Mouse (Mus musculus) forebrain, embryonic 11.5 days (tissue): ENCODE measurements around the gene Nsmce4a. TPM values are rescaled to one million over a fixed set of nuclear protein-coding genes. Genes with fewer than 3 reads are reported as not detected.

Experiments
- ATAC-seq: fragments of 200-750 bp; cut with Nextera tagmentation; replicated peaks from 2 replicates; pipeline ENCODE4 v1.8.0; 2017; ENCODE audit warnings: moderate TSS enrichment; ENCODE audit not compliant: low FRiP score
- DNase-seq: peaks from one replicate; pipeline ENCODE4 v3.0.0-alpha.2; 2017; ENCODE audit warnings: low spot score
- H3K27ac ChIP-seq: fragments of 300-500 bp; sonication (generic); 2 replicates; pipeline ENCODE4 v1.5.1; 2014; ENCODE audit warnings: low read depth, low read length
- H3K27me3 ChIP-seq: fragments of 300-500 bp; sonication (generic); 2 replicates; pipeline ENCODE4 v1.6.1; 2014; ENCODE audit warnings: mild to moderate bottlenecking, low read length, mixed read lengths; ENCODE audit not compliant: control insufficient read depth, insufficient read depth
- H3K36me3 ChIP-seq: fragments of 300-500 bp; sonication (generic); 2 replicates; pipeline ENCODE4 v1.6.1; 2014; ENCODE audit warnings: mild to moderate bottlenecking, low read length, moderate library complexity, mixed read lengths; ENCODE audit not compliant: control insufficient read depth, insufficient read depth
- H3K4me1 ChIP-seq: fragments of 300-500 bp; sonication (generic); replicated peaks from 2 replicates; pipeline ENCODE4 v1.6.1; 2014; ENCODE audit warnings: low read length, mixed read lengths; ENCODE audit not compliant: control insufficient read depth, insufficient read depth
- H3K4me2 ChIP-seq: fragments of 300-500 bp; sonication (generic); 2 replicates; pipeline ENCODE4 v1.6.1; 2014; ENCODE audit warnings: low read depth, mild to moderate bottlenecking, low read length, moderate library complexity, mixed read lengths; ENCODE audit not compliant: severe bottlenecking
- H3K4me3 ChIP-seq: fragments of 300-500 bp; sonication (generic); 2 replicates; pipeline ENCODE4 v1.5.1; 2014; ENCODE audit warnings: low read depth, low read length
- H3K9ac ChIP-seq: fragments of 300-500 bp; sonication (generic); 2 replicates; pipeline ENCODE4 v1.6.1; 2014; ENCODE audit warnings: low read length
- H3K9me3 ChIP-seq: fragments of 300-500 bp; sonication (generic); 2 replicates; pipeline ENCODE4 v1.6.1; 2016; ENCODE audit warnings: low read length, mixed read lengths; ENCODE audit not compliant: control insufficient read depth
- WGBS: fragments of 180-500 bp; shearing (Covaris S2); extraction: QIAGEN DNeasy Blood & Tissue Kit; methylation state at CpG from one replicate; pipeline ENCODE4 v1.1.7; 2014; 5-methylcytosine and 5-hydroxymethylcytosine counted together
- polyA plus RNA-seq: library from polyadenylated mRNA; unstranded; fragments of >200 nt; fragmentation: Nextera tagmentation; extraction: Ambion mirVana; gene quantifications from 2 replicates; pipeline ENCODE4 v1.2.1, GENCODE M21; 2014

Gene Nsmce4a
- 211 and 215 TPM in 2 replicates for polyA plus RNA-seq

- Histone ChIP-seq H3K27ac (no peak within 1 kb of the TSS), H3K9me3 (no peaks in the 10 kb centered on the region), H3K4me1 (peaks cover 3% of the 10 kb centered on the region; the same call in 1 of the 2 replicates), H3K27me3 (no peaks in the 10 kb centered on the region), H3K9ac (no peak within 1 kb of the TSS), H3K4me2 (no peak within 1 kb of the TSS), H3K4me3 (no peak within 1 kb of the TSS), H3K36me3 (no peaks in the 10 kb centered on the region)
- no peak for DNase-seq
- 91% methylated on average over 8 of the region's 11 CpGs for WGBS
- no peak for ATAC-seq
Observed at GRCm38 (mm10) chr7:130572821-130573220, at the start of gene Nsmce4a. TSS of gene Nsmce4a (minus strand) at chr7:130573118.

DNA sequence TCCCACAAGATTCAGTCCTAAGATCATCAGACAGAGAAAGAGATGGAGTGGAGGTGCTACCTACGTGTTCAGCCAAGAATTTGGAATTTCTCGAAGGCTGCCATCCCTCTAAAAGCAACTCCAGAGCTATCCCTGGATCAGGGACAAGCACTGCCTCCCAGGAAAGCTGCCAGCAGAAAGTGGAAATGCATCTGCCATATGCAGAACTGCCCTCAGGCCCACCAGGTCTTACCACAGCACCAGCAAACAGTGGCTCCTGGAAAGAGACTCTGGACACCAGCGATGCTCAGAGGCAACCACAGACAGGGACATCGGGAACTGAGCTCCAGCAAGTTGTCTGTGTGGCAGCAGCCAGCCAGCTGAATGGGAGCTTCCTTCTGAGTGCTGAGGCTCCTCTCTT, 49.4 kb upstream of the Nsmce4a start:
- H3K9me3 ChIP-seq, result no peaks in the 10 kb centered on the region
- no peaks in the 10 kb centered on the region for H3K4me1 ChIP-seq
- H3K27me3 ChIP-seq, result no peaks in the 10 kb centered on the region
- ATAC-seq, result no peak
- no peak overlapping the region for H3K27ac ChIP-seq
- WGBS, result 90% methylated on average over 4 of the region's 4 CpGs
- H3K9ac ChIP-seq, result no peak overlapping the region
- H3K4me2 ChIP-seq, result no peak overlapping the region
- DNase-seq, result no peak
- no peaks in the 10 kb centered on the region for H3K36me3 ChIP-seq
- H3K4me3 ChIP-seq, result no peak overlapping the region

GRCm38 (mm10) chr7:130621953-130622352, 49.0 kb upstream of the Nsmce4a start:
- no peak overlapping the region for H3K9ac ChIP-seq
- DNase-seq (no peak), ATAC-seq (no peak)
- H3K27ac ChIP-seq, result no peak overlapping the region
- H3K9me3 ChIP-seq, result no peaks in the 10 kb centered on the region
- H3K4me2 ChIP-seq, result no peak overlapping the region
- 81% methylated on average over 3 of the region's 3 CpGs for WGBS
- H3K4me3 ChIP-seq, result no peak overlapping the region
- H3K27me3 ChIP-seq, result no peaks in the 10 kb centered on the region
- no peaks in the 10 kb centered on the region for H3K36me3 ChIP-seq
- H3K4me1 ChIP-seq, result no peaks in the 10 kb centered on the region

DNA sequence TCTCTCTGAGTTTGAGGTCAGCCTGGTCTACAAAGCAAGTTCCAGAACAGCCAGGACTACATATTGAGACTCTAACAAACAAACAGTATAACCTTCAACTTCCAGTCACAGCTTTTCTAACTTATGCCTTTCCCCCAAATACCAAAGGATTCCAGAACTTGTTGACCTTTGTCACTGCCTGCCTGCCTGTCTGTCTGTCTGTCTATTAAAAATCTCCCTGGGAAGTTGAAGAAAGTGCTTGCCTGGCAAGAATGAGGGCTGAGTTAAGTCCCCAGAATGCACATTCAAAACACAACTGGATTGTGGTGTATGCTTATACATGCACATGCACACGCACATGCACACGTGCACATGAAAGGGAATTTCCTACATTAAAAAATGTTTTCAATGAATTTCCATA, 48.1 kb upstream of the Nsmce4a start:
- no peak for ATAC-seq
- H3K9me3 ChIP-seq, result no peaks in the 10 kb centered on the region
- H3K9ac ChIP-seq, result no peak overlapping the region
- no peaks in the 10 kb centered on the region for H3K4me1 ChIP-seq
- H3K27me3 ChIP-seq, result no peaks in the 10 kb centered on the region
- DNase-seq, result no peak
- no peak overlapping the region for H3K4me2 ChIP-seq
- no peak overlapping the region for H3K4me3 ChIP-seq
- 93% methylated on average over 2 of the region's 2 CpGs for WGBS
- H3K36me3 ChIP-seq, result no peaks in the 10 kb centered on the region
- H3K27ac ChIP-seq, result no peak overlapping the region

GRCm38 (mm10) chr7:130617591-130617990, 44.7 kb upstream of the Nsmce4a start:
- H3K27me3 ChIP-seq, result no peaks in the 10 kb centered on the region
- 85% methylated on average over 3 of the region's 3 CpGs for WGBS
- no peaks in the 10 kb centered on the region for H3K36me3 ChIP-seq
- no peak overlapping the region for H3K27ac ChIP-seq
- no peak overlapping the region for H3K4me2 ChIP-seq
- no peak for ATAC-seq
- no peak overlapping the region for H3K4me3 ChIP-seq
- H3K9me3 ChIP-seq, result no peaks in the 10 kb centered on the region
- no peak overlapping the region for H3K9ac ChIP-seq
- no peaks in the 10 kb centered on the region for H3K4me1 ChIP-seq
- no peak for DNase-seq

GRCm38 (mm10) chr7:130613973-130614372, 41.1 kb upstream of the Nsmce4a start:
- H3K27me3 ChIP-seq, result no peaks in the 10 kb centered on the region
- ATAC-seq (no peak), DNase-seq (no peak)
- H3K4me3 ChIP-seq, result no peak overlapping the region
- no peak overlapping the region for H3K4me2 ChIP-seq
- no peak overlapping the region for H3K27ac ChIP-seq
- no peak overlapping the region for H3K9ac ChIP-seq
- 81% methylated on average over 4 of the region's 4 CpGs for WGBS
- no peaks in the 10 kb centered on the region for H3K4me1 ChIP-seq
- no peaks in the 10 kb centered on the region for H3K36me3 ChIP-seq
- H3K9me3 ChIP-seq, result no peaks in the 10 kb centered on the region

DNA sequence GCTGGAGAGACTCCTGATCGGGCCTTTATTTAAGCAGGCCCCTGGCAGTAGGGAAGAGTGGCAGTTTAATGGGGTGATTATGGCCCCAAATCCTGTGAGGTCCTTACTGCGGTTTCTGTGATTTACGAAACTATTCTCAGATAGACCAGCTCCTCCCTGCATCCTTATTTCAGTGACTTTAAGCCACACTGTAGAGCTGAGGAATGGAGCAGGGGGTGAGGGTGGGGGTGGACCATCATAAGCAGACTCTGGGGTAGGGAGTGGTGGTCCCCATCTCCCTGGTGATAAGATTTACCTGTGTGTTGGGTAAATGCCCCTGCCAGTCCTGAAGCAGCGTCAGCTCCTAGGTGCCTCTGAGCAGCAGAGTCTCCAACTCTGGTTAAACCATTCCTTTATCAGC, 34.0 kb upstream of the Nsmce4a start:
- H3K9me3 ChIP-seq, result no peaks in the 10 kb centered on the region
- DNase-seq, result no peak
- no peaks in the 10 kb centered on the region for H3K27me3 ChIP-seq
- WGBS, result 84% methylated on average over 4 of the region's 4 CpGs
- H3K9ac ChIP-seq, result no peak overlapping the region
- no peak for ATAC-seq
- H3K27ac ChIP-seq, result no peak overlapping the region
- H3K4me2 ChIP-seq, result no peak overlapping the region
- no peaks in the 10 kb centered on the region for H3K4me1 ChIP-seq
- no peak overlapping the region for H3K4me3 ChIP-seq
- no peaks in the 10 kb centered on the region for H3K36me3 ChIP-seq

DNA sequence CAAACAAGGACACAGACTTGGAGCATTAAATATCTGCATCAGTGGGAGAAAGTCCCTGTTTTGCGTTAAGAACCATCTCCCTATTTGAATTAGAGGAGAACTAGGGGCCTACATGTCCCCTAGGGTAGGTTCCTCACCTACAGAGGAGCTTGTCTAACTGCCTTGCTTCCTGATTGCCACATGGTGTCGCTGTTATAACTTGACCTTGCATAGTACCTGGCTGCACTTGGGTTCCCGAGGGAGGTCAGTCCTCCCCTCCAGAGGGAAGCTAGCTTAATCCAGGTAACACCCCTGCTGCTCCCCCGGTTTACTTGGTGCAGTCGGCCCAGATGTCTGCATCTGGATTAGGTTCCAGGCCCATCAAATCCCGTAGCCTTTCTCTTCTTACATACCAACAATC, 32.2 kb upstream of the Nsmce4a start:
- Histone ChIP-seq H3K4me1 (no peaks in the 10 kb centered on the region), H3K4me3 (no peak overlapping the region), H3K36me3 (no peaks in the 10 kb centered on the region), H3K9me3 (no peaks in the 10 kb centered on the region), H3K27ac (no peak overlapping the region), H3K27me3 (no peaks in the 10 kb centered on the region), H3K4me2 (no peak overlapping the region), H3K9ac (no peak overlapping the region)
- ATAC-seq (no peak), DNase-seq (no peak)
- WGBS, result 33% methylated on average over 6 of the region's 6 CpGs

- Histone ChIP-seq H3K9ac (no peak overlapping the region), H3K4me3 (no peak overlapping the region), H3K4me2 (no peak overlapping the region), H3K4me1 (no peaks in the 10 kb centered on the region), H3K27ac (no peak overlapping the region), H3K9me3 (no peaks in the 10 kb centered on the region), H3K27me3 (no peaks in the 10 kb centered on the region), H3K36me3 (no peaks in the 10 kb centered on the region)
- DNase-seq (no peak), ATAC-seq (no peak)
- WGBS, result 91% methylated on average over 2 of the region's 2 CpGs
Observed at GRCm38 (mm10) chr7:130604390-130604789, 31.5 kb upstream of the Nsmce4a start.
